Mouse (Mus musculus): ENCODE data around the gene Scube1. TPM values are rescaled to one million over a fixed set of nuclear protein-coding genes. Genes with fewer than 3 reads are reported as not detected.
A peak's percentile ranks its signal among the peaks of the same experiment; 100 is the strongest.

Gene Scube1
- polyA plus RNA-seq, 1 experiment from 2014 or later = 12.6 TPM

DNA sequence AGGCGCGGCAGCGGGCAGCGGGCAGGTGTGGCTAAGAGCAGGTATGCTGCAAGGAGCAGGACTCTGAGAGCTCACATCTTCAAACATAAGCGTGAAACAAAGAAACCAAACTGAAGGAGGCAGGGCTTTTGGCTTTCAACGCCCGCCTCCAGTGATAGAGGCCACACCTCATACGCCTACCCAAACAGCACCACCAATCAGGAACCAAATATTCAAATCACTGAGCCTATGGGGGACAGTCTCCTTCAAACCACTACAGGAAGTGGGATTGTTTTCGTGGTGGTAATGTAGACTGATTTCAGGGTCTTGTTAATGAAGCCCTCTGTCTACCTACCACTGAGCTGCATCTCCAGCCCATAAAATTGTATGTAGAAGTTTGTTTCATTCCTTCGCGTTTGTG, 155.1 kb downstream of the Scube1 start:
- Histone ChIP-seq H3K4me2 (ENCODE audit: low read depth, low read length) (no peak overlapping the region), H3K4me1 (ENCODE audit: control insufficient read depth, insufficient read depth, low read length) (no peaks in the 10 kb centered on the region), H3K36me3 (ENCODE audit: control insufficient read depth, insufficient read depth, low read length) (peaks cover 7% of the 10 kb centered on the region; the same call in 1 of the 2 replicates), H3K27ac (replicated peaks; ENCODE audit: low read depth, low read length) (no peak overlapping the region), H3K27me3 (replicated peaks; ENCODE audit: control insufficient read depth, insufficient read depth, low read length) (no peaks in the 10 kb centered on the region), H3K9ac (ENCODE audit: low read depth, low read length) (no peak overlapping the region), H3K4me3 (ENCODE audit: low read depth, low read length) (no peak overlapping the region), H3K9me3 (ENCODE audit: control insufficient read depth, low read length) (no peaks in the 10 kb centered on the region)
- WGBS = 55% methylated on average over 11 of the region's 11 CpGs
- DNase-seq (ENCODE audit: low spot score) = no peak
- ATAC-seq (ENCODE audit: low read depth) = no peak

- Histone ChIP-seq H3K27ac (replicated peaks; ENCODE audit: low read depth, low read length) (no peak overlapping the region), H3K27me3 (replicated peaks; ENCODE audit: control insufficient read depth, insufficient read depth, low read length) (no peaks in the 10 kb centered on the region), H3K36me3 (ENCODE audit: control insufficient read depth, insufficient read depth, low read length) (no peaks in the 10 kb centered on the region), H3K4me1 (ENCODE audit: control insufficient read depth, insufficient read depth, low read length) (peaks cover 5% of the 10 kb centered on the region; the same call in 1 of the 2 replicates), H3K9ac (ENCODE audit: low read depth, low read length) (no peak overlapping the region), H3K9me3 (ENCODE audit: control insufficient read depth, low read length) (no peaks in the 10 kb centered on the region), H3K4me3 (ENCODE audit: low read depth, low read length) (no peak overlapping the region), H3K4me2 (ENCODE audit: low read depth, low read length) (no peak overlapping the region)
- ATAC-seq (ENCODE audit: low read depth) = no peak
- no peak for DNase-seq (ENCODE audit: low spot score)
- WGBS = 94% methylated on average over 5 of the region's 5 CpGs
Observed at GRCm38 (mm10) chr15:83568544-83568943, 156.3 kb downstream of the Scube1 start.

- no peaks in the 10 kb centered on the region for H3K27me3 ChIP-seq (replicated peaks; ENCODE audit: control insufficient read depth, insufficient read depth, low read length)
- ATAC-seq (ENCODE audit: low read depth) (no peak), DNase-seq (ENCODE audit: low spot score) (no peak)
- H3K4me2 ChIP-seq (ENCODE audit: low read depth, low read length) = no peak overlapping the region
- WGBS = 91% methylated on average over 3 of the region's 3 CpGs
- no peak overlapping the region for H3K9ac ChIP-seq (ENCODE audit: low read depth, low read length)
- H3K27ac ChIP-seq (replicated peaks; ENCODE audit: low read depth, low read length) = no peak overlapping the region
- peaks cover 11% of the 10 kb centered on the region; the same call in 1 of the 2 replicates for H3K4me1 ChIP-seq (ENCODE audit: control insufficient read depth, insufficient read depth, low read length)
- H3K4me3 ChIP-seq (ENCODE audit: low read depth, low read length) = no peak overlapping the region
- H3K36me3 ChIP-seq (ENCODE audit: control insufficient read depth, insufficient read depth, low read length) = no peaks in the 10 kb centered on the region
- H3K9me3 ChIP-seq (ENCODE audit: control insufficient read depth, low read length) = no peaks in the 10 kb centered on the region
Observed at GRCm38 (mm10) chr15:83567728-83568127, 157.1 kb downstream of the Scube1 start.

- DNase-seq (ENCODE audit: low spot score) (no peak), ATAC-seq (ENCODE audit: low read depth) (no peak)
- H3K27ac ChIP-seq (replicated peaks; ENCODE audit: low read depth, low read length) = no peak overlapping the region
- H3K4me1 ChIP-seq (ENCODE audit: control insufficient read depth, insufficient read depth, low read length) = peaks cover 11% of the 10 kb centered on the region; the same call in 1 of the 2 replicates
- H3K27me3 ChIP-seq (replicated peaks; ENCODE audit: control insufficient read depth, insufficient read depth, low read length) = no peaks in the 10 kb centered on the region
- H3K9ac ChIP-seq (ENCODE audit: low read depth, low read length) = no peak overlapping the region
- no peaks in the 10 kb centered on the region for H3K9me3 ChIP-seq (ENCODE audit: control insufficient read depth, low read length)
- WGBS = 72% methylated on average over 5 of the region's 5 CpGs
- H3K36me3 ChIP-seq (ENCODE audit: control insufficient read depth, insufficient read depth, low read length) = no peaks in the 10 kb centered on the region
- H3K4me3 ChIP-seq (ENCODE audit: low read depth, low read length) = no peak overlapping the region
- no peak overlapping the region for H3K4me2 ChIP-seq (ENCODE audit: low read depth, low read length)
Observed at GRCm38 (mm10) chr15:83566006-83566405, 158.8 kb downstream of the Scube1 start.

GRCm38 (mm10) chr15:83565434-83565833, 159.4 kb downstream of the Scube1 start:
- Histone ChIP-seq H3K27ac (replicated peaks; ENCODE audit: low read depth, low read length) (no peak overlapping the region), H3K4me3 (ENCODE audit: low read depth, low read length) (no peak overlapping the region), H3K9me3 (ENCODE audit: control insufficient read depth, low read length) (no peaks in the 10 kb centered on the region), H3K4me2 (ENCODE audit: low read depth, low read length) (no peak overlapping the region), H3K4me1 (ENCODE audit: control insufficient read depth, insufficient read depth, low read length) (peaks cover 11% of the 10 kb centered on the region; the same call in 1 of the 2 replicates), H3K9ac (ENCODE audit: low read depth, low read length) (no peak overlapping the region), H3K27me3 (replicated peaks; ENCODE audit: control insufficient read depth, insufficient read depth, low read length) (no peaks in the 10 kb centered on the region), H3K36me3 (ENCODE audit: control insufficient read depth, insufficient read depth, low read length) (no peaks in the 10 kb centered on the region)
- no peak for DNase-seq (ENCODE audit: low spot score)
- 75% methylated on average over 3 of the region's 3 CpGs for WGBS
- ATAC-seq (ENCODE audit: low read depth) = no peak

GRCm38 (mm10) chr15:83563857-83564651, 160.8 kb downstream of the Scube1 start:
- WGBS = 3% methylated on average over 27 of the region's 27 CpGs

DNA sequence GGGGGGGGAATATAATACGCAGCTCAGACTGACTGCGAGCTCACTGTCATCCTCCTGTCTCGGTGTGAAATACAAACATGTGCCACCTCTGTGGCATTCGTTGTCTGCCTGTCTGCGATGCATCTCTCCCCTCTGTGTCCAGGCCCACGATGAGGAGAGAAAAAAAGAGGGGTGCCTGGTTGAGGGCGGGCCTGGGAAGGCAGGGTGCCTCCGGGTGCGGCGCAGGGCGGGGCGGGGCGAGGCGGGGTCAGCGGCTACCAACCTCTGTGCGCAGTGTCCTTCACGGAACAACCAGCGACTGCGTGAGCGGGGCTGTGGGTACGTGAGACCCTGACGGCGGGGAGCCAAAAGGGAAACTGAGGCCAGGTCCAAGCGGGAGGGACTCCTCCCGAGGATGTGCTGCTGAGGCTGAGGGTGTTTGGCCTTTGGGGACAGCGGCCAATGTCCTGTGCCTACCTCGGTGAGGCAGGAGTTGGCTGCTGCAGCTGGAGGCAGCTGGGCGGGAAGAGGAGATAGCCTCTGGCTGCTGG, 161.4 kb downstream of the Scube1 start, which contains the start of the genes Tspo and Mcat:
Tspo (plus strand) TSS at position 266 of the 530 bp plus-strand sequence.
Mcat (minus strand) TSS at position 461 of the 530 bp plus-strand sequence.
- peak within 1 kb of the TSS; percentile 97 for H3K4me2 ChIP-seq (ENCODE audit: low read depth, low read length)

More at GRCm38 (mm10) chr15:83563857-83564651, 160.8 kb downstream of the Scube1 start:
- H3K27ac ChIP-seq (replicated peaks; ENCODE audit: low read depth, low read length) = peak overlapping the region; percentile 23
- ATAC-seq (ENCODE audit: low read depth) (peak; percentile 44; the same call in 1 of the 2 replicates), DNase-seq (ENCODE audit: low spot score) (peak; percentile 69)
- H3K36me3 ChIP-seq (ENCODE audit: control insufficient read depth, insufficient read depth, low read length) = no peaks in the 10 kb centered on the region
- peaks cover 11% of the 10 kb centered on the region; the same call in 1 of the 2 replicates for H3K4me1 ChIP-seq (ENCODE audit: control insufficient read depth, insufficient read depth, low read length)
- H3K27me3 ChIP-seq (replicated peaks; ENCODE audit: control insufficient read depth, insufficient read depth, low read length) = no peaks in the 10 kb centered on the region
- H3K9me3 ChIP-seq (ENCODE audit: control insufficient read depth, low read length) = no peaks in the 10 kb centered on the region
- peak overlapping the region; percentile 45 for H3K4me3 ChIP-seq (ENCODE audit: low read depth, low read length)
- H3K4me2 ChIP-seq (ENCODE audit: low read depth, low read length) = peak overlapping the region; percentile 97
- peak overlapping the region; percentile 58 for H3K9ac ChIP-seq (ENCODE audit: low read depth, low read length)

GRCm38 (mm10) chr15:83562626-83563270, 162.1 kb downstream of the Scube1 start:
- Histone ChIP-seq H3K27me3 (replicated peaks; ENCODE audit: control insufficient read depth, insufficient read depth, low read length) (no peaks in the 10 kb centered on the region), H3K4me1 (ENCODE audit: control insufficient read depth, insufficient read depth, low read length) (peaks cover 11% of the 10 kb centered on the region; the same call in 1 of the 2 replicates), H3K9ac (ENCODE audit: low read depth, low read length) (0 out of 2 replicates have a peak overlapping the region, but pooled peaks have one; percentile 58), H3K36me3 (ENCODE audit: control insufficient read depth, insufficient read depth, low read length) (no peaks in the 10 kb centered on the region), H3K27ac (replicated peaks; ENCODE audit: low read depth, low read length) (peak overlapping the region; percentile 44; the same call in 1 of the 2 replicates), H3K4me2 (ENCODE audit: low read depth, low read length) (peak overlapping the region; percentile 97), H3K9me3 (ENCODE audit: control insufficient read depth, low read length) (no peaks in the 10 kb centered on the region), H3K4me3 (ENCODE audit: low read depth, low read length) (peak overlapping the region; percentile 45)
- peak; percentile 81 for ATAC-seq (ENCODE audit: low read depth)
- DNase-seq (ENCODE audit: low spot score) = peak; percentile 92
- WGBS = 30% methylated on average over 15 of the region's 15 CpGs

More for the DNA sequence above, 161.4 kb downstream of the Scube1 start, which contains the start of the genes Tspo and Mcat:
- Histone ChIP-seq H3K27me3 (replicated peaks; ENCODE audit: control insufficient read depth, insufficient read depth, low read length) (no peaks in the 10 kb centered on the region), H3K4me3 (ENCODE audit: low read depth, low read length) (peak within 1 kb of the TSS; percentile 45), H3K36me3 (ENCODE audit: control insufficient read depth, insufficient read depth, low read length) (no peaks in the 10 kb centered on the region), H3K9ac (ENCODE audit: low read depth, low read length) (peak within 1 kb of the TSS; percentile 58), H3K4me1 (ENCODE audit: control insufficient read depth, insufficient read depth, low read length) (peaks cover 11% of the 10 kb centered on the region; the same call in 1 of the 2 replicates), H3K9me3 (ENCODE audit: control insufficient read depth, low read length) (no peaks in the 10 kb centered on the region), H3K27ac (replicated peaks; ENCODE audit: low read depth, low read length) (peak within 1 kb of the TSS; percentile 44)
- 0 out of 2 replicates have a peak, but pooled peaks have one; percentile 35 for ATAC-seq (ENCODE audit: low read depth)
- DNase-seq (ENCODE audit: low spot score) = no peak
- WGBS = under 1% methylated on average over 19 of the region's 28 CpGs
